Mouse (Mus musculus) G1E-ER4 (cell line): ENCODE data around the gene Ahnak. TPM values are rescaled to one million over a fixed set of nuclear protein-coding genes. Genes with fewer than 3 reads are reported as not detected.

Experiments used
- GATA1 ChIP-seq: IDR thresholded peaks from one replicate; pipeline ENCODE4 v1.8.0; 2012; ENCODE audit warnings: low read length, inconsistent platforms
- polyA plus RNA-seq: library from polyadenylated mRNA; stranded (reverse); fragments of >175 nt; gene quantifications from 2 replicates; pipeline ENCODE4 v1.2.3, GENCODE M21; 2012

Gene Ahnak
- polyA plus RNA-seq, 1 experiment, result 1.3 TPM

DNA sequence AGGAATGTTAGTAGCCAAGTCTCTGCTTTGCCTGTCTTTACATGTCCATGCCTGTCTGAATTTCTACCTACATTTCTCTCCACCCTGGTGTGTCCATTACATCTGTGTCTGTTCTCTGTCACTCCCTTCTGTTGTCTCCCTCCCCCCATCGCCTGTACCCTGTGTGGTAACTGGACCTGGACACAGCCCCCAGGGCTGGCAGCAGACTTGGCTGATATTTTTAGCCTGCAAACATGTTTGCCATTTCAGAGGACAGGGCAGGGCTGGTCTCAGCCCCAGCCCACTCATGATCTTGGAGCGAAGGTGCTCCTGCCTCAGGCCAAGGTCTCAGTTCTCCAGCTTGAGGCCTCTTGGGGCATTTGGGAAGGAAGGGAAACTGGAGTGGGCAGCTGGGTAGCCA, 1.3 kb upstream of the Ahnak start:
- no peak for TF ChIP-seq GATA1

DNA sequence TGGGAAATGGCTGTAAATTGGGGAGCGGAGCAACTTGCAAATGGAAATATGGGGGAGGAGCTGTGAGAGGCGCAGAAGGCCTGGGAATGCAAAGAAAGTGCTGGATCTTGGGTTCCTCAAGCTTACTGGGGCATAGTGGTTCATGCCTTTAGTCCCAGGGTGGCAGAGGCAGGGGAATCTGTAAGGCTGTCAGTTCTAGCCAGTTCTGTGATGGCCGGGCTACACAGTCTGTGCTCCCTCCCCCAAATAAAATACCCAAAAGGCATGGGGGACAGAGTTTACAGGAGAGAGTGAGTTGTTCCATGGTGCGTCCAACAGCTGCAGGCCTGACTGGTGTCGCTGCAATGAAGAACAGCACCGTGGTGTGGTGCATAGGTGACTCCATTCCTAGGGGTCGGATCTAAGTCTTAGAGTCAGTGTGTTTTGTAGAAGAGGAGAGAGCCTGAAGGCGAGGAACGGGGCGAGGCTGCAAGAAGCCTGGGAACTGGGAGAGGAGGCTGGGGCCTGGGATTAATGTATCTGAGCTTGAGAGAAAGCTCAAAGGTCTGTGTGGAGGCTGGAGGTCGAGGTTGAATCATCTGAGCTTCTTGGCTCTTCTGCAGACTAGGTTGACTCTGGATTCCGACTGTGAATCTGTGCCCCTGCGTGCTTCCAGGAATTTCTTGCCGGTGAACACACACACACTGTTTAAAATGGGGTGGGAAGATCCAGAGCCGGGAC, 578 bp upstream of the Ahnak start:
- no peak for TF ChIP-seq GATA1

DNA sequence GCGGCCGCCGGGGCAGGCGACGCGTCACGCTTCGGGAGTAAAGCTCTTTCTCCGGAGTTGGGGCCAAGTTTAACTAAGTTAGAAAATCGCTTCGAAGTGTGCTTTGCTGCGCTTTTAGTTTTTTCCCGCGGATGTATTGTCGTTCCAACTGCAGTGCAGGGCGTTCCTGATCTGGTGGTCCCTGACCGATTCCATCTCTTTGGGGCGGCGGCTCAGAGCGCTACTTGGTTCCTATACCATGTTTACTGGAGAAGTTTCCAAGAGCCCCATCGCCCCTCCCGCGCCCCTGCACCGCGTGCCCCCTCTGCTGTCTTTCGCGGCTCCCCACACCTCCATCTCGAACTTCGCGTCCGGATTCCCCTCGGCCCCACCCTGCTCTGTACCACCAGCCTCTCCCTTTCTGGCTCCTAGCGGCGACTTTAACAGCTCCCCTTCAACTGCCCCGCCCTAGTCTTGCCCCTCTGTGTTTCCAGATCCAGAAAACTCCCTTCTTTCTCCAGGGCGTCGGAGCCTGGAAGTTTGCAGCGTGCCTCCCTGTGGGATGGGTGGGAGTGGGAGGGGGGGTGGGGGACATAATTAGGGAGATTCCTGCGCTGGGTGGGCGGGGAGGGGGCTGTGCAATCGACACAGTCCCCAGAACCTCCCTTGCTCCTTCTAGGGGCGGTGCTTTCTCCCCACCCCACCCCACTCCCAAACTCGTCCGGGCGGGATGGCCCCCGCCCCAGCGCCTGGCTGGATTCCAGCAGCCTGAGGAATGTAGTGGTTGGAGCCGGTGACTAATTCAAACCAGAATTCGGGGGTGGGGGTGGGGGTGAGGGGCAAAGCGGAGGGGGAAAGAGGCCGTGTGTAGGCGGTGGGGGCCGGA, 715 bp downstream of the Ahnak start:
- TF ChIP-seq GATA1, result no peak

DNA sequence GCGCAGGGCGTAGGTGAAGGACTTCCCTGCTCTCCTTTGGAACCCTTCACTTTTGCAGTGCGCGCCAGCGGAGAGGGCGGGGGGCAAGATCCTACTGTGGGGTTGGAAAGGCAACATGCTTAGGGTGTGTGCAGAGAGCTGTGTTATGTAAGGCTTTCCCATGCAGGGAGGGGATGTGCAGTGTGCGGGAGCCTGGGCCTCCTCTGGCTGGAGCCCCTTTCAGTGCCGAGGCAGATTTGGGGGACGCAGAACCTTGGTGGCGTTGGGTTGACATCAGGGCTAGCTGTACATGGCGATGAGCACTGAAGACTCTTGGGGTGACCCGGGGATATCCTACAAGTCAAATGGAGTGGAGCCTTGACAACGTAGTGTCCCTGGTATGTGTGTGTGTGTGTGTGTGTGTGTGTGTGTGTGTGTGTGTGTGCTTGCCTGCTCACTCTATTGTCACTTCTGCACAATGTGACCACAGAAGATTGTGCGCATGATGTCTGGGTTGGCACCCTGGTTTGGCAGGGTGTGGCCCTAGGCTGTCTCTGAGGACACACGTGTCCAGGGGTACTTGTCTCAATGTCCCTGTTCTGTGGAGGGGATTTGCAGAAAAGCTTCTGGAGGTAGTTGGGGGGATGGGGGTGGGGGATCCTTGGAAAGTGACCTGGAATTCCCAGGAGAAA, 1.5 kb downstream of the Ahnak start:
- no peak for TF ChIP-seq GATA1

DNA sequence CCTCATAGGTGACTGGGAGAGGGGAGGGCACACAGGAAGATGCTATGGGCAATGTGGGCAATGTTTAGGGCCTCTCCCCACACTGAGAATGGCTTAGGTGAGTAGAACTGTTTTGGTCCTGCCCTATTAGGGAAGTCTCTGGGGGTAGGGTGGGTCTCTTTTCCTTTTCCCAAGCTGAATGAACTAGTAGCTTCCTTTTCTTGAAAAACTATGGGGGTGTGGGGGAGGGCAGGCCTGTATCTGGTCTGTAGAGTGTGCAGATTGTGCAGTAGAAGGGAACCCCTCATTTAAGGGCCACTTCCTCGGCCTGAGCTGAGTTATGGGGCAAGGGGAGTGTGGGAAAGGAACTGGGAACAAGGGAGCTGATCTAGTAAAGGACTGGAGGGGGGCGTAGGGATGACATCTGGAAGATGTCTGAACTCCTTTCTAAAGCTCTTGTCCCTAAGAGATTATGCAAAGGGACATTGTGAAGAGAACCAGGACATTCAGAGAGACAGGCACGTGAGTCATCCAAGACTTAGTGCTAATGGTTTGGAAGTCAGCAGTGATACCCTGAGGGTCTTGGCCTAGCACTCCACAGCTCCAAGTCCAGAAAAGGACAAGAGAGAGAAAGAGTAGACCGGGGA, 2.3 kb downstream of the Ahnak start:
- no peak for TF ChIP-seq GATA1

DNA sequence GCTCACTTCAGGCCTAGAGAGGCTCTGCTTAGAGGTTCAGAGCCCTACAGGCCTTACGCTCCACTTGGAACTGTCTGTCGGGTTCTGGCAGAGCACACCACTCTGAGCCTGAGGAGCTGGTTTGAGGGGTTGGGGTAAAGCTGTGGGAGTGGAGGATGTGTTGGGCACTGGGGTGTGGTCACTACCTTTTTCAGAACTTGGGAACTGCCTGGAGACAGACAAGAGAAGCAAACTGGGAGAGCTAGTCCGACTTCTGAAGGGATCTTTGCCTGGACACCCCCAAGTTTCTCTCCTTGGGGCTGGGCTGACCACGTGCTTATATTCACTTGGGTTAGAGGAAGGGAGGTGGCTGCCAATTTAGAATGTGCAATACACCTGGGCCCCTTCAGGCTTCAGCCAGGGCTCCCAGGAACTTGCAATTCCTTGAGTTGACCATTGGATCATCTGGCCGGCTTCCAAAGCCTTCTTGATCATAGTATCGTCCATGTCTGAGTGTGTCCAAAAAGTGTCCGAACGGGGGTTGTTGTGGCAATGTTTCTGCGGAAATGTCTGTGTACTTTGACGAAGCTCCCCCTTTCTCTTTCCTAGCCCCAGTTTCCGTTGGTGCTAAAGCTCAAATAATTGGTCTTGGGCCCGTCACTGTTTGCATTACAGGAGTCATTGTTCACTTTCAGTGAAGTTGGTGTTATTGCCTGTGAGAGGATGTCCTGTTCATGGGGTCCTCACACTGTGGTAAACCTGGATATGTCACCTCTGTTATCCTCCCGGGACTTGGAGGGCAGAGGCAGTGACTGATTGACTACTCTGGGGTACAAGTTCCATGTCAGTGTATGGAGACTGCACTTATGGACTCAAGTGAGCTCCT, 3.0 kb downstream of the Ahnak start:
- TF ChIP-seq GATA1, result no peak

DNA sequence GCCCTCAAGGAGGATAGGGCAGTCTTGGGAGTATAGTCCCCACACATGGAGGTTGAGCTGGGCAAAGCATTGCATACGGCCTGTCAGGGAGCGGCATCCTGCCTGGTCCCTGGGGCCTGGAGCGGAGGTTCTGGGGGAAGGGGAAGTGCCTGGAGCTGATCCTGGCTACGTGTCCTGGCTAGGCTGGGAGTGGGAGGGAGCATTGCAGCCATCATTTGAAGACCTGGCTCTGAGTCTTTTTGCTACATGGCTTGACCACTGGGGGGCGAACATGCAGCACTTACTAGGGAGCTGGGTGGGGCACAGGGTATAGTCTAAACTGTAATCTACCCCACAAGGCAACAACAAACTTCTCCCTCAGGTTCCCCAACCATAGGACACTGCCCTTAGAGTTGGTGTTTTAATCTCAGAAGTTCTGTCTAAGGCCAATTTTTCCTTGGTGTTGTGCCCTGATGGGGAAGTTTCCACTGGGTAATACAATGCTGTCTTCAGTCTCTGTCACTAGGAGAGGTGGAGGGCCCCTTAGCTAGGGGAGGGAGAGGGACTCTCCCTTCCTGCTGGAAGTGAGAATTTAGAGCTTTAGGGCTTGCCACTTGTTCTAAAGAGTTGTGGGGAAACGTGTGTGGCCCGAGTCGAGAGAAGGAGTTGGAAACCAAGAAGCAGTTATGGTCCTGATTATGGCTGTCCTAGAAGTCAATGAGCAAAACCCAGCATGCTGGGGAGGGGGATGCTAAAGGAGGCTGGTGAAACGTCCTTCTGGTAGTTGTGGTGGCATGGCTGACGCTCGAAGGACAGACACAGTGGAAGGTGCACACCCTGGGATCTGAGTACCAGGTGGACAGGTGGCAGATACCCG, 3.9 kb downstream of the Ahnak start:
- no peak for TF ChIP-seq GATA1

DNA sequence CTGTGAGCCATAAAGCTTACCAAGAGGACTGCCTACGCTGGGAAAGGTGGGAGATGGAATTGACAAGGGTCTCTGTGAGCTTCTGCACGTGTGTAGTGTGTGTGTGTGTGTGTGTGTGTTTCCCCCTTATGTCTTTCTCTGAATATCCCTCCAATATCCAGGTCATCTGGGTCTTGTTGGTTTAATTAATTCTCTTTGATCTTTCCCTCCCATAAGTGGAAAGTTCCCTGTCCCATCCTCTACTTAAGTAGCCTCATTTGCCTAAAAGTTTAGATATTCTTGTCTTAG, 4.5 kb downstream of the Ahnak start:
- TF ChIP-seq GATA1, result no peak

DNA sequence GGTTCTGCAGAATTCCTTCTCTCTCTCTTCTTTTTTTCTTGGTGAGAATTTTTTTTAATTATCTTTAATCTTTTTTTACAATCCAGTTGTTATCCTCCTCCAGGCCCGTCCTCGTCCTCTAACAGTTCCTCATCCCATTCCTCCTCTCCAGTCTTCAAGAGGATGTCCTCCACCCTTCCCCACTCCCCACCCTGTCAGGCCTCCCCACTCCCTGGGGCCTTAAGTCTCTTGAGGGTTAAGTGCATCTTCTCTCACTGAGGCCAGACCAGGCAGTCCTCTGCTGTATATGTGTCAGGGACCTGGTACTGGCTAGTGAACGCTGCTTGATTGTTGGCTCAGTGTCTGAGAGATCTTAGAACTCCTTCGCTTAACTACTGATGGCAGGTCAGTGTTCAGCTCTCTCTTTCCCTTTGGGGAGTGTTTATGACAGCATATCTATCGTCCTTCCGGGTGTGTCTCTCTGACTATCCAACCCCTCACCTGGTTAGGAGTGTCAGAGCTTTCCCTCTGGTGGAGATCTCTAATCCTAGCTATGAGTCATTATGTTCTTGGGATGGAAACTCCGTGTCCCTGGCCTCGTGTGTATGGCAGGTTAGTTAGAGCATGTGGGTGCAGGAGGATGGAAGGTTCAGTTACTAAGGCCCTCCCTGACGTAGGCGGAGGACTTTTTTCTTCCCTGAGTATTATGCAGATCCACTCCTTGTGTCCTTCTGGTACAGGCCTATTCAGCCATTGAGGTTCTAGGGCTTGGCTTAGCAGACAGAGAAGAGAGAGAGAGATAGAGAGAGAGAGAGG, 5.9 kb downstream of the Ahnak start:
- no peak for TF ChIP-seq GATA1

DNA sequence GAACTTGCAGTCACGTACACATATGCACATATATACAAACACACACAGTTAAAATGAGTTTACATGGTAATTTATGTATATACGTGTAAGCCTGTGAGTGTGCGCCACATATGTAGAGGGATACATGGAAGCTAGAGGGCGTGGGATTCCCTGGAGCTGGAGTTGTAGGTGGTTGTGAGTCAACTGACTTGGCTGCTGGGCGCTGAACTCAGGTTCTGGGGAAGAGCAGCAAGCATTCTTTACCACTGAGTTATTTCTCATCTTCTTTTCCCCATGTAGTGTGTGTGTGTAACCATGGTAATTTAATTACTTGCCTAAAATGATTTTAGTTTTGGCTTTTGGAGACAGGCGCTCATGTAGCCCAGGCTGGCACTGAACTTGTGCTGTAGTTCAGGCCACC, 7.5 kb downstream of the Ahnak start:
- no peak for TF ChIP-seq GATA1

DNA sequence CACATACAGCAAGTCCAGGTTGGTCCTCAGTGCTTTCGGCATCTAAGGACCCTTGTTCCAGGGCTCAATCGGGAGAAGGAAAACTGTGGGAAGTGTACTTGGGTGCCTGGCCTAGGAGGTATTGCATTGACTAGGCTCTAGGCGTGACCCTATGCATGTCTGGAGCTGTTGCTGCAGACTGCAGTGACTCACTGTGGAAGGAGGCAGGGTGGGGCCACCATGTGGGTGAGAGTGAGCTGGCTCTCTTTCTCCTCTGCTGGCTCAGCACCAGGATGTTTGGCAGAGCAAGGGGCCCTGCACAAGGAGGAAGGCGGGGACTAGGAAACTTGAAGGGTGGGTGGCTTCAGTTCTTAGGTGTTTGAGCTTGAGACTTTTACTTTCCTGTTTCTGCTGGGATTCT, 8.5 kb downstream of the Ahnak start:
- TF ChIP-seq GATA1, result no peak

DNA sequence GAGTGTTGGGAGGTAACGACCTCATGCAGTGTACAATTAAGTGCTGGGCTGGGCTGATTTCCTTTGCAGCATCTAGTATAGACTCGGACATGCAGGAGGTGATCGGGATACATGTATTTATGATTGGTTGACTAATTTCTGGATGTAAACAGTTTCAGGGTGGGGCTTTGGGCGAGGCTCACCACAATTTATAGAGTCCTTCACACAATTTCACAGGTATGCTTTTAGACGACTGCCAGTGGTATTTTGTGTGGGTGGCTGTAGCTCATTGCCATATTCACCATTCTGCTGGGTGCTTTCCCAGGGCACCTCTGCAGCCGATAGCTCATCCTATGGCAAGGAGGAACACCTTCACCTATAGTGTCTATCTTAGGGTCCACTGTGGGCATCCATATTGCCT, 9.5 kb downstream of the Ahnak start:
- TF ChIP-seq GATA1, result no peak

DNA sequence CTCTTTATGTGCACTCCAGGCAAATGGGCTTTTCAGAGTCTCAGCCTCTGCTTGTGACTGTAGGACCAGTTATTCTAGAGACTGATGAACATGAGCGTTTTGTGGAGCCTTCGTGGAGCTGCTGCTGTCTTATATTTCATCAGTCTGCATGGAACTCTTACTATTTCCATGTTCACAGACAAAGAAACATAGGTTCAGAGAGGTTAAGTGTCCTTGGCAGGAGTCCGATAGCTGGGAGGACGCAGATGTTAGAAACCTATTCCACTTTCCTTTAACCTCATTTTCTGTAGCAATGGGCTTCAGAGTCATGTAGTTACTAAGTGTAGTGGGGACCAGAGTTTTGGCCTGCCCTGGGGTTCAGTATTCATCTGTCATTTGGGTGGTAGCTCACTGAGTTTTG, 10.1 kb downstream of the Ahnak start:
- no peak for TF ChIP-seq GATA1
